Comparison of ENCODE assay signal across 12 mouse cellular contexts in genomic region chr1:64014091-64014490, GRCm38 (mm10).
"Had no signal": no experiment of that assay in that cellular context is flagged by ENCODE, and none has a peak within 500 bp of the region (broad histone marks: within the 10 kb centered on the region; RNA-seq: fewer than 3 reads in every experiment).

No protein-coding gene starts in this region.

- H3K36me3 ChIP-seq: limb, embryonic 15.5 days; liver, embryonic 12.5 days; midbrain, embryonic 15.5 days; neural tube, embryonic 12.5 days had no signal

- ATAC-seq: liver, embryonic 12.5 days; midbrain, embryonic 15.5 days had no signal

- H3K27ac ChIP-seq: limb, embryonic 15.5 days; liver, embryonic 12.5 days; midbrain, embryonic 15.5 days; neural tube, embryonic 12.5 days; stomach, postnatal 0 days had no signal

- H3K4me1 ChIP-seq: neural tube, embryonic 12.5 days had no signal

- DNase-seq: kidney, postnatal 36 days; lung, embryonic 14.5 days; lung, postnatal 10 days; lung, postnatal 4 days; thymus, postnatal 4 days had no signal

- H3K4me2 ChIP-seq: limb, embryonic 15.5 days; liver, embryonic 12.5 days; lung, embryonic 14.5 days; midbrain, embryonic 11.5 days; midbrain, embryonic 15.5 days; neural tube, embryonic 12.5 days had no signal

- H3K9ac ChIP-seq: limb, embryonic 15.5 days; liver, embryonic 12.5 days; lung, embryonic 14.5 days; midbrain, embryonic 15.5 days; neural tube, embryonic 12.5 days had no signal

- H3K4me3 ChIP-seq: limb, embryonic 15.5 days; liver, embryonic 12.5 days; megakaryocyte, embryonic 14.5 days; midbrain, embryonic 15.5 days; neural tube, embryonic 12.5 days had no signal

- H3K9me3 ChIP-seq: limb, embryonic 15.5 days; liver, embryonic 12.5 days; midbrain, embryonic 15.5 days; neural tube, embryonic 12.5 days had no signal

- H3K27me3 ChIP-seq: limb, embryonic 15.5 days; midbrain, embryonic 15.5 days; neural tube, embryonic 12.5 days had no signal
